Mouse (Mus musculus): ENCODE data around the gene Gprc5a.

- TF ChIP-seq POLR2A (IDR thresholded peaks at IDR 0.05; ENCODE audit: insufficient read length, low read depth) (no peak), TCF12 (IDR thresholded peaks at IDR 0.05; ENCODE audit: insufficient read depth, poor library complexity, severe bottlenecking) (no peak)
Observed at GRCm38 (mm10) chr6:135087721-135088451, 22.4 kb downstream of the Gprc5a start.

Data from myocyte (in vitro differentiated cells).